Mouse (Mus musculus): ENCODE data around the gene Colgalt2. TPM values are rescaled to one million over a fixed set of nuclear protein-coding genes. Genes with fewer than 3 reads are reported as not detected.

The Colgalt2 gene
- polyA plus RNA-seq, 2 experiments = 0.21 to 0.30 TPM

DNA sequence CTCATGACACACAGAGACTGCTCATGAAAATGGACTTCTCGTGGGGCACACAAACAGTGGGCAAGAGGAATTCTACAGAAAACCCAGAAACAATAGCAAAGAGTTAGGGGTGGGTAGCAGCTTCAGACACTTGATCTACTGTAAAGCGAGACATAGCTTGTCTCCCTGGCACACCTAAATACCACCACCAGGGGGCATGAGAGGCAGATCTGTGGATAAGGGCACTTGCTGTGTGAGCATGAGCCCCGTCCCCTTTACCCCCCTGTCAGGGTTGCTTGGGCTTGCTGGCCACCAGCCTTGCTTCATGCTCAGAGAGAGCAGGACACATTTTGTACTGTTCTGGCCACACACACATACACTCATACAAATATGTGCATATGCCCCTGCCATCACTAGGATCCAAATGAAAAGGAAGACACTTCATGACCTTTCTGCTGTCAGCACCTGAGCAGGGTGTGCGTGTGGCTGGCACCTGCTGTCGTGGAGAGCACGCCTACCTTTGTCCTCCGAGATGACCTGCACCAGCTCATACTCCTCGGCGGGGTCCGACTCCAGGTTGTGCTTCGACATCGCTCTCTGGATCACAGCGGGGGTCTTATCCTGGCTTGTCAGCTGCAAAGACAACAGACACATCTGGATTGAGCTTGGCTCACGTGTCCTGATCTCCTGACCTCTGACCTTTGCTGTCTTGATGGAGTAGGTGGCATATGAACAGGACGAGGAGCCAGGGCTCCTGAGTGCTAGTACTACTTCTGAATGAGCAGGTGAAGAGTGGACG, 121.4 kb downstream of the Colgalt2 start:
- H3K36me3 ChIP-seq (replicated peaks; ENCODE audit: control insufficient read depth, insufficient read depth, low read depth) = no peaks in the 10 kb centered on the region
- DNase-seq (ENCODE audit: low read depth in 3 of 3, low spot score in 3 of 3) (peak in 2 of 3 experiments; percentile 10 to 26), ATAC-seq (ENCODE audit: insufficient read depth) (no peak)
- no peak overlapping the region for H3K4me3 ChIP-seq (ENCODE audit: insufficient read depth in 1 of 2, low read depth in 2 of 2, low read length in 2 of 2)
- WGBS (ENCODE audit: insufficient replicate concordance) = 65% methylated on average over 16 of the region's 16 CpGs
- H3K4me1 ChIP-seq (replicated peaks; ENCODE audit: control insufficient read depth in 2 of 2, insufficient read depth in 2 of 2, low read length in 1 of 2) = no peaks in the 10 kb centered on the region
- peak; percentile 81 for TF ChIP-seq CTCF (IDR thresholded peaks at IDR 0.05; ENCODE audit: low read depth)
- no peak for TF ChIP-seq EP300 (IDR thresholded peaks at IDR 0.05; ENCODE audit: low read depth)
- H3K27me3 ChIP-seq (ENCODE audit: control insufficient read depth, insufficient read depth, low read length) = no peaks in the 10 kb centered on the region
- no peak overlapping the region for H3K27ac ChIP-seq
- H3K4me2 ChIP-seq (ENCODE audit: low read depth) = no peak overlapping the region
- H3K9ac ChIP-seq (replicated peaks) = no peak overlapping the region
- no peaks in the 10 kb centered on the region for H3K9me3 ChIP-seq (ENCODE audit: control insufficient read depth, low read length)

DNA sequence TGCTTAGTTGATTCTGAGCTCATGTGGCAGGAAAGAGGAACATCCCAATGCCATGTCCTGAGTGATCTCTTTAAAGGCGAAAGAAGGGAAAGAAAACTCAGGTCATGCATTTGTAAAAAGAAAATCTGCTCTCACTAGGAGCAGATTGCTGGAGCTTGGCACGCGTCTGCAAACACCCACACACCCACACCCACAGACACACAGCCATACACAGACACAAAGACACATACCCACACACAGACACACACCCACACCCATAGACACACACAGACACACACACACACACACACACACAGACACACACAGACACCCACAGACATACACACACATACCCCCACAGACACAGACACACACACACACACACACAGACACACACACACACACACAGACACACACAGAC, 122.6 kb downstream of the Colgalt2 start:
- no peak overlapping the region for H3K4me3 ChIP-seq (ENCODE audit: insufficient read depth in 1 of 2, low read depth in 2 of 2, low read length in 2 of 2)
- no peak for DNase-seq (ENCODE audit: low read depth in 3 of 3, low spot score in 3 of 3)
- TF ChIP-seq EP300 (IDR thresholded peaks at IDR 0.05; ENCODE audit: low read depth) = no peak
- TF ChIP-seq CTCF (IDR thresholded peaks at IDR 0.05; ENCODE audit: low read depth) = no peak
- H3K4me1 ChIP-seq (replicated peaks; ENCODE audit: control insufficient read depth in 2 of 2, insufficient read depth in 2 of 2, low read length in 1 of 2) = no peaks in the 10 kb centered on the region
- 78% methylated on average over 3 of the region's 3 CpGs for WGBS (ENCODE audit: insufficient replicate concordance)
- H3K36me3 ChIP-seq (replicated peaks; ENCODE audit: control insufficient read depth, insufficient read depth, low read depth) = no peaks in the 10 kb centered on the region
- ATAC-seq (ENCODE audit: insufficient read depth) = no peak
- H3K4me2 ChIP-seq (ENCODE audit: low read depth) = no peak overlapping the region
- no peaks in the 10 kb centered on the region for H3K27me3 ChIP-seq (ENCODE audit: control insufficient read depth, insufficient read depth, low read length)
- H3K9me3 ChIP-seq (ENCODE audit: control insufficient read depth, low read length) = no peaks in the 10 kb centered on the region
- H3K9ac ChIP-seq (replicated peaks) = no peak overlapping the region
- H3K27ac ChIP-seq = no peak overlapping the region

DNA sequence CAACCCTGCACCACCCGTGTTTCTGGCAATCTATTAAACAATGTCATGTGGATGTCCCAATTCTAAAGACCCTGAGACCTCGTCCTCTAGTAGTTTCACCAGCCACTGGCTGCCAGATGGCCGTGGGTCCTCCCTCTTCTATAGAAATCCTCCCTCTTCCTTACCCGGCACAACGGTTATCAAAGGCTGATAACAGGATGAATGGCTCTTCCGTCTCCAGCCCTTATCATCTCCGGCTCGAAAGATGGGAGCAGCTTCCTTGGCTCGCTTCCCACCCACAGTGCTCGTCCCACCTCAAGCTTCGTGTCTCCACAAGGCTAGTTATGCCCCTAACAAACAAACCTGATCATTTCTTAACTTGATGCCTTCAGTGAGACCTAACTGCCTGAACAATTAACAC, 123.7 kb downstream of the Colgalt2 start:
- Histone ChIP-seq H3K9ac (replicated peaks) (no peak overlapping the region), H3K4me1 (replicated peaks; ENCODE audit: control insufficient read depth in 2 of 2, insufficient read depth in 2 of 2, low read length in 1 of 2) (no peaks in the 10 kb centered on the region), H3K36me3 (replicated peaks; ENCODE audit: control insufficient read depth, insufficient read depth, low read depth) (no peaks in the 10 kb centered on the region), H3K4me3 (ENCODE audit: insufficient read depth in 1 of 2, low read depth in 2 of 2, low read length in 2 of 2) (no peak overlapping the region), H3K27ac (no peak overlapping the region), H3K27me3 (ENCODE audit: control insufficient read depth, insufficient read depth, low read length) (no peaks in the 10 kb centered on the region), H3K9me3 (ENCODE audit: control insufficient read depth, low read length) (no peaks in the 10 kb centered on the region), H3K4me2 (ENCODE audit: low read depth) (no peak overlapping the region)
- TF ChIP-seq EP300 (IDR thresholded peaks at IDR 0.05; ENCODE audit: low read depth) (no peak), CTCF (IDR thresholded peaks at IDR 0.05; ENCODE audit: low read depth) (no peak)
- ATAC-seq (ENCODE audit: insufficient read depth) (no peak), DNase-seq (ENCODE audit: low read depth in 3 of 3, low spot score in 3 of 3) (no peak)
- 53% methylated on average over 11 of the region's 11 CpGs for WGBS (ENCODE audit: insufficient replicate concordance)

DNA sequence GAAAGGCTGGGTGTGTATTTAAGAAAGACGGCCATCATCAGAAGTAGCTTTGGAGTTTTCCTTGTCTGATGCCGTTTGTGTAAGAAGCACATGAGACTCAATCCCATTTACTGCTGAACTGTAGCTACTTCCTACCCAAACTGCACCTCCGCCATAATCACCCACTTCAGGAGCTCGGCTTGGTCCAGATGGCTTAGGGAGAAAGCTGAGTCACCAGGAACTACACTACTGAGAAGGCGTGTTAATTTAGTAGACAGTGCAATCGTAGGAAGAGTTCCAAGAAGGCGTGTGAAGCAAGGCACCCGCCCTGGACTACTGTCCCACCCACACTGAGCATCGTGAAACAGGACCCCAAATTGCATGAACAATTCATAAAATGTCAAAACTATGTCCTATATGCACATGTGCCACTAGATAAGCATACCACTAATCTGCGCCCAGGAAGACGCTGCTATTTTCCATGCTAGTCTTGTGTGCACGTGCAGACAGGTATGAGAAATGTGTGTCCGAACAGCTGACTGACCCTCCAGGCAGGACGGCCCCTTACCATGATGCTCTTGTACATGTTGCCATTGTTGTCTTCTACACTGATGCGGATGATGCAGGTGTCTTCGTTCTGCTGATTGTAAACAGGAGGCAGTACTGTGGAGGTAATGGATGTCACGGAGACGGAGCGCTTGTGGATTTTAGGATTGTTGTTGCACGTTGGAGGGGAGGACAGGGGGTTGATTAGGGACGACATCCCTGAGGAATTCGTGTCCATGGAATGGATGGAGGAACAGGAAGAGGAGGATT, 124.7 kb downstream of the Colgalt2 start:
- Histone ChIP-seq H3K4me3 (ENCODE audit: insufficient read depth in 1 of 2, low read depth in 2 of 2, low read length in 2 of 2) (no peak overlapping the region), H3K9me3 (ENCODE audit: control insufficient read depth, low read length) (no peaks in the 10 kb centered on the region), H3K4me2 (ENCODE audit: low read depth) (no peak overlapping the region), H3K4me1 (replicated peaks; ENCODE audit: control insufficient read depth in 2 of 2, insufficient read depth in 2 of 2, low read length in 1 of 2) (no peaks in the 10 kb centered on the region), H3K27ac (no peak overlapping the region), H3K9ac (replicated peaks) (no peak overlapping the region), H3K27me3 (ENCODE audit: control insufficient read depth, insufficient read depth, low read length) (no peaks in the 10 kb centered on the region), H3K36me3 (replicated peaks; ENCODE audit: control insufficient read depth, insufficient read depth, low read depth) (no peaks in the 10 kb centered on the region)
- ATAC-seq (ENCODE audit: insufficient read depth) (no peak), DNase-seq (ENCODE audit: low read depth in 3 of 3, low spot score in 3 of 3) (no peak)
- TF ChIP-seq EP300 (IDR thresholded peaks at IDR 0.05; ENCODE audit: low read depth) (no peak), CTCF (IDR thresholded peaks at IDR 0.05; ENCODE audit: low read depth) (no peak)
- 67% methylated on average over 22 of the region's 22 CpGs for WGBS (ENCODE audit: insufficient replicate concordance)

DNA sequence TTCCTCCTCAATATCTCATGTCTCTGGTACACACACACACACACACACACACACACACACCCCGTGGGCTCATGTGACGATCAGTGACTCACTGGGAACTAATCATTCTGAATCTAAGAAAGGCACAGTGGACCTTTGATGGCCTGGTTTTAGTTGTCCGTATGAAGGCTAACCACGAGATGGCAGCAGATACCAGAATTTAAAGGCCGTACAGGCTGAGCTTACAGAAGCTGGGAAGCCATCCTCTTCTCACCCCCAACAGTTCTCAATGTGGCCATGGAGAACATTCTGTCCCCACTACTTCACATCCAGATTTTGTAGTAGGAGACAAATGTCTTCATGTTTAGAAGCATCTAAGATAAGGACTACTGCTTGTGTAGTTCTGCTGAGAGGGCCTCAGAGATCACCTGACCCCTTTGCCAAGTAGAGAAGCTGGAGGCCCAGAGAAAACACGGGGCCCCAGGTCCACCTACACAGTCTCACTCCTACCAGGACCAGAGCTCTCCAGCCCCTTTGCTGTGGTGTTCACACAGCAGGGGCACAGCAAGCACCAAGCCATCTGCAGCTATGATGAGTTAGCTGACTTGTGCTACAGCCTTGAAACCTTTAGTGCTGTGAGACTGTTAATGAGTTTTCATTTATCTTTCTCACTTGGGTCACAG, 125.5 kb downstream of the Colgalt2 start:
- Histone ChIP-seq H3K9ac (replicated peaks) (no peak overlapping the region), H3K4me1 (replicated peaks; ENCODE audit: control insufficient read depth in 2 of 2, insufficient read depth in 2 of 2, low read length in 1 of 2) (no peaks in the 10 kb centered on the region), H3K9me3 (ENCODE audit: control insufficient read depth, low read length) (no peaks in the 10 kb centered on the region), H3K4me3 (ENCODE audit: insufficient read depth in 1 of 2, low read depth in 2 of 2, low read length in 2 of 2) (no peak overlapping the region), H3K36me3 (replicated peaks; ENCODE audit: control insufficient read depth, insufficient read depth, low read depth) (no peaks in the 10 kb centered on the region), H3K27me3 (ENCODE audit: control insufficient read depth, insufficient read depth, low read length) (no peaks in the 10 kb centered on the region), H3K27ac (no peak overlapping the region), H3K4me2 (ENCODE audit: low read depth) (no peak overlapping the region)
- ATAC-seq (ENCODE audit: insufficient read depth) (no peak), DNase-seq (ENCODE audit: low read depth in 3 of 3, low spot score in 3 of 3) (peak; percentile 33 to 43 (median 43))
- 14% methylated on average over 6 of the region's 6 CpGs for WGBS (ENCODE audit: insufficient replicate concordance)
- TF ChIP-seq EP300 (IDR thresholded peaks at IDR 0.05; ENCODE audit: low read depth) (no peak), CTCF (IDR thresholded peaks at IDR 0.05; ENCODE audit: low read depth) (peak; percentile 80)
